Mouse (Mus musculus) CH12.LX (cell line): ENCODE results near the gene Unc119b.

Experiments used
- CTCF ChIP-seq, 2 experiments: IDR thresholded peaks in 1 of 2; conservative IDR thresholded peaks in 1 of 2; 2 replicates each; pipeline ENCODE4 v1.5.1; 2011 to 2012; ENCODE audit warnings: low read depth in 2 of 2, low read length in 2 of 2, improper control_type of control experiment in 1 of 2, inconsistent platforms in 1 of 2, mild to moderate bottlenecking in 1 of 2, moderate library complexity in 1 of 2
- EP300 ChIP-seq: IDR thresholded peaks from 2 replicates; pipeline ENCODE4 v1.6.1; 2011; ENCODE audit warnings: low read length, improper control_type of control experiment
- GABPA ChIP-seq: IDR thresholded peaks from 2 replicates; pipeline ENCODE4 v1.6.1; 2012; ENCODE audit warnings: low read depth, low read length, improper control_type of control experiment, inconsistent platforms; ENCODE audit not compliant: insufficient replicate concordance
- MAZ ChIP-seq: IDR thresholded peaks from 2 replicates; pipeline ENCODE4 v1.6.1; 2012; ENCODE audit warnings: low read depth, mild to moderate bottlenecking, inconsistent platforms, low read length, improper control_type of control experiment, moderate library complexity
- MYC ChIP-seq: IDR thresholded peaks from 2 replicates; pipeline ENCODE4 v1.6.1; 2011; ENCODE audit warnings: low read depth, mild to moderate bottlenecking, improper control_type of control experiment, low read length
- POLR2A ChIP-seq: IDR thresholded peaks from 2 replicates; pipeline ENCODE4 v1.6.1; 2011; ENCODE audit warnings: low read depth, mild to moderate bottlenecking, improper control_type of control experiment, low read length
- SMC3 ChIP-seq: IDR thresholded peaks from 2 replicates; pipeline ENCODE4 v1.6.1; 2011; ENCODE audit warnings: low read depth, low read length, improper control_type of control experiment
- ZMIZ1 ChIP-seq: IDR thresholded peaks from 2 replicates; pipeline ENCODE4 v1.6.1; 2012; ENCODE audit warnings: low read depth, mild to moderate bottlenecking, inconsistent platforms, low read length, improper control_type of control experiment

GRCm38 (mm10) chr5:115114501-115114900 lies 20.3 kb downstream of the Unc119b start:
- no peak for TF ChIP-seq CTCF (conservative IDR thresholded peaks at IDR 0.05 in 1 of 2, IDR thresholded peaks at IDR 0.05 in 1 of 2; ENCODE audit: low read depth in 2 of 2, low read length in 2 of 2)
- no peak for TF ChIP-seq GABPA
- TF ChIP-seq MAZ, result no peak
- no peak for TF ChIP-seq POLR2A
- TF ChIP-seq MYC, result no peak
- no peak for TF ChIP-seq EP300
- TF ChIP-seq ZMIZ1, result no peak
- no peak for TF ChIP-seq SMC3
